Mouse (Mus musculus) liver, embryonic 11.5 days (tissue): ENCODE results near the gene Prkar2a. TPM values are rescaled to one million over a fixed set of nuclear protein-coding genes. Genes with fewer than 3 reads are reported as not detected.
"Not testable (repeated sequence)": the region's sequence is repeated elsewhere in the genome, so short reads cannot be mapped to it uniquely, and the experiment has no call there.

ENCODE experiments used
- ATAC-seq: fragments of 200-750 bp; cut with Nextera tagmentation; replicated peaks from 2 replicates; pipeline ENCODE4 v1.8.0; 2017; ENCODE audit warnings: moderate number of reproducible peaks, mild to moderate bottlenecking, moderate TSS enrichment, moderate library complexity; ENCODE audit not compliant: low FRiP score
- DNase-seq: peaks from one replicate; pipeline ENCODE4 v3.0.0-alpha.2; 2017; ENCODE audit warnings: low spot score
- H3K27ac ChIP-seq: fragments of 300-500 bp; sonication (generic); 2 replicates; pipeline ENCODE4 v1.5.1; 2014; ENCODE audit warnings: mild to moderate bottlenecking, low read depth, low read length, control low read depth
- H3K27me3 ChIP-seq: fragments of 300-500 bp; sonication (generic); replicated peaks from 2 replicates; pipeline ENCODE4 v1.6.1; 2014; ENCODE audit warnings: low read length, mixed read lengths; ENCODE audit not compliant: control insufficient read depth, insufficient read depth
- H3K36me3 ChIP-seq: fragments of 300-500 bp; sonication (generic); 2 replicates; pipeline ENCODE4 v1.6.1; 2014; ENCODE audit warnings: mild to moderate bottlenecking, low read length, moderate library complexity, mixed read lengths; ENCODE audit not compliant: control insufficient read depth, insufficient read depth
- H3K4me1 ChIP-seq: fragments of 300-500 bp; sonication (generic); replicated peaks from 2 replicates; pipeline ENCODE4 v1.6.1; 2014; ENCODE audit warnings: low read length, mixed read lengths; ENCODE audit not compliant: control insufficient read depth, insufficient read depth
- H3K4me2 ChIP-seq: fragments of 300-500 bp; sonication (generic); 2 replicates; pipeline ENCODE4 v1.6.1; 2014; ENCODE audit warnings: mild to moderate bottlenecking, control low read depth, moderate library complexity
- H3K4me3 ChIP-seq: fragments of 300-500 bp; sonication (generic); 2 replicates; pipeline ENCODE4 v1.5.1; 2014; ENCODE audit warnings: low read depth, low read length, control low read depth
- H3K9ac ChIP-seq: fragments of 300-500 bp; sonication (generic); 2 replicates; pipeline ENCODE4 v1.6.1; 2014; ENCODE audit warnings: low read depth, low read length, control low read depth
- H3K9me3 ChIP-seq: fragments of 300-500 bp; sonication (generic); 2 replicates; pipeline ENCODE4 v1.6.1; 2016; ENCODE audit warnings: low read length, inconsistent platforms, mixed read lengths; ENCODE audit not compliant: control insufficient read depth
- WGBS: fragments of 180-500 bp; shearing (Covaris S2); extraction: QIAGEN DNeasy Blood & Tissue Kit; methylation state at CpG from one replicate; pipeline ENCODE4 v1.1.7; 2014; 5-methylcytosine and 5-hydroxymethylcytosine counted together
- polyA plus RNA-seq: library from polyadenylated mRNA; unstranded; fragments of >200 nt; fragmentation: Nextera tagmentation; extraction: Ambion mirVana; gene quantifications from 2 replicates; pipeline ENCODE4 v1.2.1, GENCODE M21; 2014

Prkar2a gene
- 23.8 and 26.2 TPM in 2 replicates for polyA plus RNA-seq

- peaks cover 13% of the 10 kb centered on the region for H3K4me1 ChIP-seq
- 88% methylated on average over 1 of the region's 1 CpGs for WGBS
- H3K36me3 ChIP-seq, result no peaks in the 10 kb centered on the region
- ATAC-seq (no peak), DNase-seq (no peak)
- no peaks in the 10 kb centered on the region for H3K9me3 ChIP-seq
- no peak within 1 kb of the TSS for H3K4me3 ChIP-seq
- no peak within 1 kb of the TSS for H3K4me2 ChIP-seq
- H3K9ac ChIP-seq, result no peak within 1 kb of the TSS
- no peaks in the 10 kb centered on the region; the same call in 1 of the 2 replicates for H3K27me3 ChIP-seq
- no peak within 1 kb of the TSS for H3K27ac ChIP-seq
Observed at GRCm38 (mm10) chr9:108689106-108689505, at the start of gene Prkar2a. TSS of gene Prkar2a (plus strand) at chr9:108689314.

- Histone ChIP-seq H3K36me3 (peaks cover 12% of the 10 kb centered on the region; the same call in 1 of the 2 replicates), H3K27ac (no peak overlapping the region), H3K4me3 (no peak overlapping the region), H3K9me3 (no peaks in the 10 kb centered on the region), H3K4me1 (peaks cover 5% of the 10 kb centered on the region), H3K9ac (no peak overlapping the region), H3K4me2 (no peak overlapping the region), H3K27me3 (no peaks in the 10 kb centered on the region)
- 66% methylated on average over 2 of the region's 2 CpGs for WGBS
- DNase-seq, result no peak
- no peak for ATAC-seq
Observed at GRCm38 (mm10) chr9:108639825-108640224, 49.3 kb upstream of the Prkar2a start.

GRCm38 (mm10) chr9:108648166-108648565, 40.9 kb upstream of the Prkar2a start:
- peak overlapping the region; percentile 80 for H3K4me3 ChIP-seq
- peaks cover 18% of the 10 kb centered on the region for H3K4me1 ChIP-seq
- no peaks in the 10 kb centered on the region for H3K9me3 ChIP-seq
- peak overlapping the region; percentile 87 for H3K27ac ChIP-seq
- H3K27me3 ChIP-seq, result no peaks in the 10 kb centered on the region
- H3K4me2 ChIP-seq, result peak overlapping the region; percentile 91
- peak overlapping the region; percentile 79 for H3K9ac ChIP-seq
- 29% methylated on average over 10 of the region's 10 CpGs for WGBS
- no peak for ATAC-seq
- H3K36me3 ChIP-seq, result no peaks in the 10 kb centered on the region
- no peak for DNase-seq

GRCm38 (mm10) chr9:108648611-108649560, 40.2 kb upstream of the Prkar2a start, which contains the start of gene Arih2:
TSS of gene Arih2 (minus strand) at chr9:108649386.
- under 1% methylated on average over 99 of the region's 112 CpGs for WGBS

GRCm38 (mm10) chr9:108649561-108650440, 39.3 kb upstream of the Prkar2a start:
- ATAC-seq, result peak; percentile 35; the same call in 1 of the 2 replicates
- H3K4me3 ChIP-seq, result peak overlapping the region; percentile 80
- peak overlapping the region; percentile 91 for H3K4me2 ChIP-seq
- DNase-seq, result no peak
- no peaks in the 10 kb centered on the region for H3K9me3 ChIP-seq
- H3K4me1 ChIP-seq, result peaks cover 18% of the 10 kb centered on the region
- peak overlapping the region; percentile 79 for H3K9ac ChIP-seq
- no peaks in the 10 kb centered on the region for H3K27me3 ChIP-seq
- no peaks in the 10 kb centered on the region for H3K36me3 ChIP-seq
- H3K27ac ChIP-seq, result peak overlapping the region; percentile 87
- 20% methylated on average over 29 of the region's 29 CpGs for WGBS

More at GRCm38 (mm10) chr9:108648611-108649560, 40.2 kb upstream of the Prkar2a start, which contains the start of gene Arih2:
- peak within 1 kb of the TSS; percentile 87 for H3K27ac ChIP-seq
- H3K36me3 ChIP-seq, result no peaks in the 10 kb centered on the region
- DNase-seq, result peak; percentile 91
- H3K9me3 ChIP-seq, result no peaks in the 10 kb centered on the region
- peak within 1 kb of the TSS; percentile 80 for H3K4me3 ChIP-seq
- peak within 1 kb of the TSS; percentile 79 for H3K9ac ChIP-seq
- H3K27me3 ChIP-seq, result no peaks in the 10 kb centered on the region
- peaks cover 18% of the 10 kb centered on the region for H3K4me1 ChIP-seq
- H3K4me2 ChIP-seq, result peak within 1 kb of the TSS; percentile 91
- peak; percentile 96 for ATAC-seq

GRCm38 (mm10) chr9:108654566-108655464, 34.3 kb upstream of the Prkar2a start:
- Histone ChIP-seq H3K4me3 (no peak overlapping the region), H3K27me3 (no peaks in the 10 kb centered on the region), H3K27ac (no peak overlapping the region), H3K4me2 (no peak overlapping the region), H3K9me3 (no peaks in the 10 kb centered on the region), H3K9ac (no peak overlapping the region), H3K36me3 (no peaks in the 10 kb centered on the region), H3K4me1 (peaks cover 7% of the 10 kb centered on the region)
- ATAC-seq (0 out of 2 replicates have a peak, but pooled peaks have one; percentile 29), DNase-seq (no peak)
- WGBS, result 73% methylated on average over 10 of the region's 10 CpGs

- not testable (repeated sequence) for ATAC-seq, H3K4me3 ChIP-seq, H3K27me3 ChIP-seq, H3K36me3 ChIP-seq, H3K9me3 ChIP-seq, H3K9ac ChIP-seq, DNase-seq, H3K4me2 ChIP-seq, H3K27ac ChIP-seq, H3K4me1 ChIP-seq
- 72% methylated on average over 7 of the region's 7 CpGs for WGBS
Observed at GRCm38 (mm10) chr9:108655865-108656264, 33.2 kb upstream of the Prkar2a start.
